Mouse (Mus musculus) spleen, adult 10 weeks (tissue): Measurements from ENCODE around the gene Lmbrd2. TPM values are rescaled to one million over a fixed set of nuclear protein-coding genes. Genes with fewer than 3 reads are reported as not detected.

Experiments
- polyA plus RNA-seq: library from polyadenylated mRNA; stranded (reverse); fragments of 350-450 nt; fragmentation: Illumina TruSeq; extraction: RNeasy Lipid Tissue Mini Kit (QIAGEN cat#74804); gene quantifications from one replicate; pipeline ENCODE4 v1.2.3, GENCODE M21; 2015; ENCODE audit warnings: low replicate concordance; ENCODE audit not compliant: insufficient read depth

The Lmbrd2 gene
- polyA plus RNA-seq: 20.3 TPM

GRCm38 (mm10) chr15:9140252-9140680 lies at the start of gene Lmbrd2:
Gene Lmbrd2 (plus strand): TSS chr15:9140550.

DNA sequence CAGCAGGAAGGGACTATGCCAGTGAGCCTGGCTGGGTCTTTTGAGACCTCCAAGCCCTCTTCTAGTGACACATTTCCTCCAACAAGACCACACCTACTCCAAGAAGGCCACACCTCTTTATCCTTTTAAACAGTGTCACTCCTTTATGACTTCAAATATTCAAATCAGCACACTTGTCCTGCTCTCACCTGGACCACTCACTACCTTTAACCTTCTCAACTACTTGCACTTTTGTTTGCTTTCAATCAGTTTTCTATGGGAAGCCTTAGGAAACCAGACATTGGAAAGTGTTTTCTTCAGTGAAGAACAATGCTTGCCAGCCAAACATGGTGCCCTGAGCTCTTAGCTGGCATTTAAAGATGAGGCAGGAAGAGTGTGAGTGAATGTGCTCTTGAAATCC lies 15.0 kb downstream of the Lmbrd2 start, which contains the start of gene Skp2:
TSS of gene Skp2 (minus strand) at position 101 of the 400 bp plus-strand sequence.

Other genes starting within 250 kb of the Lmbrd2 start
- gene Ranbp3l, start 172.6 kb upstream of the Lmbrd2 start, polyA plus RNA-seq: 0.10 TPM
- gene Nadk2, start 69.3 kb upstream of the Lmbrd2 start, polyA plus RNA-seq: 27.6 TPM
- gene Skp2, start 14.9 kb downstream of the Lmbrd2 start, polyA plus RNA-seq: 11.7 TPM
- not detected for gene Ugt3a1, start 136.3 kb downstream of the Lmbrd2 start, polyA plus RNA-seq
- gene Ugt3a2, start 195.0 kb downstream of the Lmbrd2 start, polyA plus RNA-seq: not detected